Mouse (Mus musculus): ENCODE data around the gene Boll. TPM values are rescaled to one million over a fixed set of nuclear protein-coding genes. Genes with fewer than 3 reads are reported as not detected.

The Boll gene
- polyA plus RNA-seq (2012; rRNA removed), result 0.14 and 0.15 TPM in 2 replicates

GRCm38 (mm10) chr1:55363044-55363565 is at the start of gene Boll:
Boll (minus strand) TSS chr1:55363469.

GRCm38 (mm10) chr1:55405272-55406022 is 42.2 kb upstream of the Boll start, which contains the start of gene Plcl1:
Plcl1 (plus strand) TSS chr1:55405921.

GRCm38 (mm10) chr1:55236890-55237642 is 126.2 kb downstream of the Boll start, which contains the start of gene Mars2:
Mars2 (plus strand) TSS chr1:55237177.

GRCm38 (mm10) chr1:55226011-55226857 is 137.0 kb downstream of the Boll start, which contains the start of gene Rftn2:
Rftn2 (minus strand) TSS chr1:55226782.

Other genes with a start within 250 kb of the Boll start
- 48.4 and 54.4 TPM in 2 replicates for gene Mob4, start 232.2 kb downstream of the Boll start, polyA plus RNA-seq (2012; rRNA removed)
- gene Rftn2, start 136.7 kb downstream of the Boll start, polyA plus RNA-seq (2012; rRNA removed), result 9.3 and 10.9 TPM in 2 replicates
- gene Mars2, start 126.3 kb downstream of the Boll start, polyA plus RNA-seq (2012; rRNA removed), result 3.4 and 3.7 TPM in 2 replicates
- 4.1 and 4.4 TPM in 2 replicates for gene Plcl1, start 42.5 kb upstream of the Boll start, polyA plus RNA-seq (2012; rRNA removed)

Measured in central nervous system, embryonic 14 days (tissue).